ENCODE assay signal across 12 mouse cellular contexts in the genomic region with DNA sequence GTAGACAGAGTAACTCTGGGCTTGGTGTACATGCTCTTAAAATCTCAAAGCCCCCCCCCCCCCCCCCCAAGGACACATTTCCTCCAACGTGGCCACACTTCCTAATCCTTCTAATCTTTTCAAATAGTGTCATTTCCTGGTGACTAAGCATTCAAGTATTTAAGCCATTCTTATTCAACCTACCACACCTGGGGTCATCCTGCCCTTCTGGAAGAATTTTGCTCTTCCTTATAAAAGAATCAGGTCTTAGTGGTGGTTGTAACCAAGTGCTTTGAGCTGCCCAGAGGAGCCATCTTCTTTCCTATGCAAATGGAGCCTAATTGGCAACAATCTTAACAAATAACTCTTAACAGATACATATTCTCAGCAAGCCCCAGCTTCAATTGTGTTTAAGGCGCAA.
"Had no signal": no experiment of that assay in that cellular context is flagged by ENCODE, and none has a peak within 500 bp of the region (broad histone marks: within the 10 kb centered on the region; RNA-seq: fewer than 3 reads in every experiment).

No protein-coding gene starts in this region.

- DNase-seq: retina, postnatal 1 day; right cerebral cortex, adult 18-20 months; right cerebral cortex, postnatal 14 days; right cerebral cortex, postnatal 25 days; right cerebral cortex, postnatal 4 days; spleen, adult 18-20 months; thymus, adult 18-20 months; thymus, adult 2 months; thymus, postnatal 14 days; thymus, postnatal 25 days; thymus, postnatal 36 days; thymus, postnatal 4 days had no signal
